Mouse (Mus musculus): ENCODE data around the gene Eef1e1. TPM values are rescaled to one million over a fixed set of nuclear protein-coding genes. Genes with fewer than 3 reads are reported as not detected.

Gene Eef1e1
- total RNA-seq, 2 experiments from 2014 or later: 27.9 to 28.9 TPM

Other genes with a start within 250 kb of the Eef1e1 start
- 10 to 100 TPM; 47.4 to 51.0 TPM for gene Txndc5, start 130.2 kb downstream of the Eef1e1 start, total RNA-seq (2021)
- 1 to 10 TPM; 8.5 to 9.7 TPM for gene Bloc1s5, start 23.9 kb downstream of the Eef1e1 start, total RNA-seq (2021)

Measured in layer of hippocampus, adult 18-20 months (tissue).